Mouse (Mus musculus) limb, embryonic 11.5 days (tissue): ENCODE results near the gene Hydin. TPM values are rescaled to one million over a fixed set of nuclear protein-coding genes. Genes with fewer than 3 reads are reported as not detected.
"Not testable (repeated sequence)": the region's sequence is repeated elsewhere in the genome, so short reads cannot be mapped to it uniquely, and the experiment has no call there.

Source experiments
- ATAC-seq: fragments of 200-750 bp; cut with Nextera tagmentation; 2 replicates; pipeline ENCODE4 v1.8.0; 2017; ENCODE audit warnings: low read depth; ENCODE audit not compliant: insufficient number of reproducible peaks, low FRiP score, low TSS enrichment
- DNase-seq: peaks from one replicate; pipeline ENCODE4 v3.0.0-alpha.2; 2015; ENCODE audit warnings: low spot score
- H3K27ac ChIP-seq: fragments of 300-500 bp; sonication (generic); replicated peaks from 2 replicates; pipeline ENCODE4 v1.5.1; 2014; ENCODE audit warnings: low read depth, mild to moderate bottlenecking, low read length
- H3K27me3 ChIP-seq: fragments of 300-500 bp; sonication (generic); 2 replicates; pipeline ENCODE4 v1.6.1; 2014; ENCODE audit warnings: mild to moderate bottlenecking, low read length, mixed read lengths; ENCODE audit not compliant: control insufficient read depth, insufficient read depth
- H3K36me3 ChIP-seq: fragments of 300-500 bp; sonication (generic); 2 replicates; pipeline ENCODE4 v1.6.1; 2014; ENCODE audit warnings: mild to moderate bottlenecking, low read length, moderate library complexity, mixed read lengths; ENCODE audit not compliant: control insufficient read depth, insufficient read depth
- H3K4me1 ChIP-seq: fragments of 300-500 bp; sonication (generic); 2 replicates; pipeline ENCODE4 v1.6.1; 2014; ENCODE audit warnings: low read length, mixed read lengths; ENCODE audit not compliant: control insufficient read depth, insufficient read depth
- H3K4me2 ChIP-seq: fragments of 300-500 bp; sonication (generic); 2 replicates; pipeline ENCODE4 v1.6.1; 2014; ENCODE audit warnings: low read depth, mild to moderate bottlenecking, moderate library complexity; ENCODE audit not compliant: severe bottlenecking
- H3K4me3 ChIP-seq: fragments of 300-500 bp; sonication (generic); 2 replicates; pipeline ENCODE4 v1.5.1; 2014; ENCODE audit warnings: low read depth, low read length
- H3K9ac ChIP-seq: fragments of 300-500 bp; sonication (generic); 2 replicates; pipeline ENCODE4 v1.6.1; 2014; ENCODE audit warnings: mild to moderate bottlenecking, low read length
- H3K9me3 ChIP-seq: fragments of 300-500 bp; sonication (generic); 2 replicates; pipeline ENCODE4 v1.6.1; 2016; ENCODE audit warnings: low read length; ENCODE audit not compliant: control insufficient read depth
- WGBS: fragments of 180-500 bp; shearing (Covaris S2); extraction: QIAGEN DNeasy Blood & Tissue Kit; methylation state at CpG from one replicate; pipeline ENCODE4 v1.1.7; 2014; 5-methylcytosine and 5-hydroxymethylcytosine counted together
- polyA plus RNA-seq: library from polyadenylated mRNA; unstranded; fragments of >200 nt; fragmentation: Nextera tagmentation; extraction: Ambion mirVana; gene quantifications from 2 replicates; pipeline ENCODE4 v1.2.1, GENCODE M21; 2014

The Hydin gene
- polyA plus RNA-seq, 1 experiment from 2014 or later = not detected

- Histone ChIP-seq H3K9ac (no peak overlapping the region), H3K27ac (no peak overlapping the region), H3K9me3 (no peaks in the 10 kb centered on the region), H3K4me2 (no peak overlapping the region), H3K36me3 (no peaks in the 10 kb centered on the region), H3K4me1 (no peaks in the 10 kb centered on the region), H3K4me3 (no peak overlapping the region), H3K27me3 (no peaks in the 10 kb centered on the region)
- WGBS = 84% methylated on average over 12 of the region's 12 CpGs
- DNase-seq (no peak), ATAC-seq (no peak)
Measured at GRCm38 (mm10) chr8:110345697-110346394, 79.1 kb downstream of the Hydin start.

DNA sequence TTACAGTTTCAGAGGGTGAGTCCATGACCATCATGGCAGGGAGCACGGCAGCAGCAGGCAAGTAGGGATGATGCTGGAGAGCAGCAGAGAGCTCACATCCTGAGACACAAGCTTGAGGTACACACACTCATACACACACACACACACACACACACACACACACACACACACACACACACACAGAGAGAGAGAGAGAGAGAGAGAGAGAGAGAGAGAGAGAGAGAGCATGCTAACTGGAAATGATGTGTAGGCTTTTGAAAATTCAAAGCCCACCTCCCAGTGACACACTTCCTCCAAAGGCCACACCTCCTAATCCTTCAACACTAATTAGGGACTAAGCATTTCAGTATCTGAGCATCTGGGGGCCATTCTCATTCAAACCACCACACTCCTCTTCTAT, 80.1 kb downstream of the Hydin start:
- Histone ChIP-seq H3K9me3 (no peaks in the 10 kb centered on the region), H3K4me3 (no peak overlapping the region), H3K36me3 (no peaks in the 10 kb centered on the region), H3K27me3 (no peaks in the 10 kb centered on the region), H3K27ac (no peak overlapping the region), H3K9ac (no peak overlapping the region), H3K4me2 (no peak overlapping the region), H3K4me1 (no peaks in the 10 kb centered on the region)
- DNase-seq (no peak), ATAC-seq (no peak)
- WGBS = 79% methylated on average over 1 of the region's 1 CpGs

GRCm38 (mm10) chr8:110350725-110351124, 83.9 kb downstream of the Hydin start:
- H3K9me3 ChIP-seq = no peaks in the 10 kb centered on the region
- no peaks in the 10 kb centered on the region for H3K4me1 ChIP-seq
- no peaks in the 10 kb centered on the region for H3K27me3 ChIP-seq
- DNase-seq (no peak), ATAC-seq (no peak)
- H3K27ac ChIP-seq = no peak overlapping the region
- 79% methylated on average over 3 of the region's 3 CpGs for WGBS
- no peak overlapping the region for H3K4me2 ChIP-seq
- H3K4me3 ChIP-seq = no peak overlapping the region
- H3K9ac ChIP-seq = no peak overlapping the region
- no peaks in the 10 kb centered on the region for H3K36me3 ChIP-seq

- 88% methylated on average over 5 of the region's 5 CpGs for WGBS
- H3K4me2 ChIP-seq = no peak overlapping the region
Measured at GRCm38 (mm10) chr8:110351909-110352308, 85.1 kb downstream of the Hydin start.

DNA sequence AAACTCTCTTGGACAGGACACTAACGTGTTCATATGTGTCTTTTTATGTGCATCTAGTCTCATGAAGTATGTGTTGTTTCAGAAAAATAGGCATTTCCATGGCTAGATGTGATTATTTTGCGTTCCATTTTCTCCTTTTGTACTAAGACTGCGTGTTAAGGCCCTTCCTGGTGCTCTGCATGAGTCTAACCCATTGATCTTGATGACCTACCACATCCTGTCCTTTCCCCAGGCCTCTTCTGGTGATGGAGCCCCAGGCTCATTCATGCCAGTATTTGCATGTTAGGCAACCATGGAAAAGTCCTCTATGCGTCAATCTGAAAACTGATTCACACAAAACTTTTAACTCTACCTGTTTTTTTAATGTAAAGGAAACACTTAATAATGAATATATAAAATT, 96.2 kb downstream of the Hydin start:
- Histone ChIP-seq H3K27me3 (no peaks in the 10 kb centered on the region), H3K4me2 (no peak overlapping the region), H3K9me3 (no peaks in the 10 kb centered on the region), H3K9ac (no peak overlapping the region), H3K4me1 (no peaks in the 10 kb centered on the region), H3K36me3 (no peaks in the 10 kb centered on the region), H3K27ac (no peak overlapping the region), H3K4me3 (no peak overlapping the region)
- ATAC-seq = no peak
- WGBS = 91% methylated on average over 4 of the region's 4 CpGs
- DNase-seq = no peak

More at GRCm38 (mm10) chr8:110351909-110352308, 85.1 kb downstream of the Hydin start:
- no peak for ATAC-seq
- Histone ChIP-seq H3K9me3 (no peaks in the 10 kb centered on the region), H3K4me3 (no peak overlapping the region), H3K27ac (no peak overlapping the region), H3K9ac (no peak overlapping the region), H3K4me1 (no peaks in the 10 kb centered on the region), H3K27me3 (no peaks in the 10 kb centered on the region), H3K36me3 (no peaks in the 10 kb centered on the region)
- DNase-seq = no peak

- H3K27ac ChIP-seq = no peak overlapping the region
- ATAC-seq (no peak), DNase-seq (no peak)
- no peaks in the 10 kb centered on the region for H3K4me1 ChIP-seq
- H3K4me3 ChIP-seq = no peak overlapping the region
- H3K4me2 ChIP-seq = no peak overlapping the region
- no peaks in the 10 kb centered on the region for H3K36me3 ChIP-seq
- 88% methylated on average over 13 of the region's 13 CpGs for WGBS
- no peaks in the 10 kb centered on the region for H3K9me3 ChIP-seq
- H3K27me3 ChIP-seq = no peaks in the 10 kb centered on the region
- H3K9ac ChIP-seq = no peak overlapping the region
Measured at GRCm38 (mm10) chr8:110372836-110373235, 106.1 kb downstream of the Hydin start.

GRCm38 (mm10) chr8:110373695-110374094, 106.9 kb downstream of the Hydin start:
- DNase-seq (no peak), ATAC-seq (no peak)
- Histone ChIP-seq H3K36me3 (no peaks in the 10 kb centered on the region), H3K27ac (no peak overlapping the region), H3K4me2 (no peak overlapping the region), H3K9ac (no peak overlapping the region), H3K9me3 (no peaks in the 10 kb centered on the region), H3K4me1 (no peaks in the 10 kb centered on the region), H3K27me3 (no peaks in the 10 kb centered on the region), H3K4me3 (no peak overlapping the region)
- WGBS = 84% methylated on average over 4 of the region's 4 CpGs

DNA sequence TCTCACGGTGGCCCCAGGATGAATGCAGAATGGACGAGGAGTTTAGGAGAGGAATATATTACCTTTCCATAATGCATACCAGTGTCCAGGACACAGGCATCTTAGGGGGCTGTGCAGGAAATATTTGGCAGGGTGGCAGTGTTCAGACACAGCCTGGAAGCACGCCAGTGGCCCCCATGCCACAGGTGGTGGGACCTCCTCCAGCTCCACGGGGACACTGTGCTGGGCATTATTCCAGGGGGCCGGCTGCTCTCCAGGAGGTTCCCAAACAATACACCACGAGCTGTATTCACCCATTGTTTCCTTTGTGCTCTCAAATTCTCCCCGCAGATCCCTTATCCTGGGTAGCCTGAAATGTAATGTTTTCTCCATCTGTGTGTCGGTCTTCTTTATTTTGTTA, 116.0 kb downstream of the Hydin start:
- Histone ChIP-seq H3K4me1 (no peaks in the 10 kb centered on the region), H3K9ac (no peak overlapping the region), H3K36me3 (no peaks in the 10 kb centered on the region), H3K4me3 (no peak overlapping the region), H3K4me2 (no peak overlapping the region), H3K9me3 (no peaks in the 10 kb centered on the region), H3K27ac (no peak overlapping the region), H3K27me3 (no peaks in the 10 kb centered on the region)
- 77% methylated on average over 8 of the region's 8 CpGs for WGBS
- DNase-seq = no peak
- ATAC-seq = no peak

DNA sequence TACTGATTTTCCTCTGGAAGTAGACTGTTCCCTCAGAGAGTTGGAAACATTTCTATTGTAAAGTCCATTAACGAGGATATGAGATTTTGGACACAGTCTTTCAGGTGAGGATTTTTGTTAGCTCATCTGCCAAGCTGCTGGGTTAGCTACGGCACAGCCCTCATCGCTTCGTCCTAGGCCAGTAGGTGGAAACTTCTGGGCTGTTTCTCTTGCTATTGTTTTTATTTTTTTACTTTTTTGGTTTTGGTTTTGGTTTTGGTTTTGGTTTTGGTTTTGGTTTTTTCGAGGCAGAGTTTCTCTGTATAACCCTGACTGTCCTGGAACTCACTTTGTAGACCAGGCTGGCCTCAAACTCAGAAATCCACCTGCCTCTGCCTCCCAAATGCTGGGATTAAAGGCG, 117.9 kb downstream of the Hydin start:
- not testable (repeated sequence) for H3K4me2 ChIP-seq, DNase-seq, H3K27me3 ChIP-seq, H3K9me3 ChIP-seq, H3K27ac ChIP-seq, H3K4me3 ChIP-seq, H3K36me3 ChIP-seq, H3K4me1 ChIP-seq, H3K9ac ChIP-seq, ATAC-seq
- 89% methylated on average over 6 of the region's 6 CpGs for WGBS
